Mouse (Mus musculus): Measurements from ENCODE around the gene Sdr9c7.

- TF ChIP-seq CTCF (IDR thresholded peaks at IDR 0.05; ENCODE audit: borderline replicate concordance, insufficient read depth, low read length) (no peak), POLR2A (IDR thresholded peaks at IDR 0.05; ENCODE audit: low read depth, low read length) (no peak)
These were observed 51.3 kb downstream of the Sdr9c7 start for GRCm38 (mm10) chr10:127949596-127950130.

All from embryonic fibroblast, embryonic 13.5 days (primary cell).